Mouse (Mus musculus) kidney, embryonic 16.5 days (tissue): ENCODE data around the gene Gm11077. TPM values are rescaled to one million over a fixed set of nuclear protein-coding genes. Genes with fewer than 3 reads are reported as not detected.

Experiments
- ATAC-seq: fragments of 200-750 bp; cut with Nextera tagmentation; 2 replicates; pipeline ENCODE4 v1.8.0; 2017; ENCODE audit warnings: moderate TSS enrichment; ENCODE audit not compliant: low FRiP score, low TSS enrichment
- H3K27ac ChIP-seq: fragments of 300-500 bp; sonication (generic); 2 replicates; pipeline ENCODE4 v1.5.1; 2014; ENCODE audit warnings: low read length
- H3K27me3 ChIP-seq: fragments of 300-500 bp; sonication (generic); 2 replicates; pipeline ENCODE4 v1.6.1; 2014; ENCODE audit warnings: low read length, control low read depth, mixed read lengths; ENCODE audit not compliant: insufficient read depth
- H3K36me3 ChIP-seq: fragments of 300-500 bp; sonication (generic); 2 replicates; pipeline ENCODE4 v1.6.1; 2014; ENCODE audit warnings: low read length, control low read depth, mixed read lengths; ENCODE audit not compliant: insufficient read depth
- H3K4me1 ChIP-seq: fragments of 300-500 bp; sonication (generic); 2 replicates; pipeline ENCODE4 v1.6.1; 2014; ENCODE audit warnings: low read length, control low read depth, mixed read lengths; ENCODE audit not compliant: insufficient read depth
- H3K4me2 ChIP-seq: fragments of 300-500 bp; sonication (generic); replicated peaks from 2 replicates; pipeline ENCODE4 v1.6.1; 2014; ENCODE audit warnings: low read depth, low read length
- H3K4me3 ChIP-seq: fragments of 300-500 bp; sonication (generic); 2 replicates; pipeline ENCODE4 v1.5.1; 2014; ENCODE audit warnings: mild to moderate bottlenecking, low read length
- H3K9ac ChIP-seq: fragments of 300-500 bp; sonication (generic); replicated peaks from 2 replicates; pipeline ENCODE4 v1.6.1; 2014; ENCODE audit warnings: low read length
- H3K9me3 ChIP-seq: fragments of 300-500 bp; sonication (generic); 2 replicates; pipeline ENCODE4 v1.6.1; 2016; ENCODE audit warnings: low read length, control low read depth
- WGBS: fragments of 180-500 bp; shearing (Covaris S2); extraction: QIAGEN DNeasy Blood & Tissue Kit; methylation state at CpG from one replicate; pipeline ENCODE4 v1.1.7; 2014; 5-methylcytosine and 5-hydroxymethylcytosine counted together
- polyA plus RNA-seq: library from polyadenylated mRNA; unstranded; fragments of >200 nt; fragmentation: Nextera tagmentation; extraction: Ambion mirVana; gene quantifications from 2 replicates; pipeline ENCODE4 v1.2.1, GENCODE M21; 2015

The Gm11077 gene
- polyA plus RNA-seq: not detected in 2 replicates

DNA sequence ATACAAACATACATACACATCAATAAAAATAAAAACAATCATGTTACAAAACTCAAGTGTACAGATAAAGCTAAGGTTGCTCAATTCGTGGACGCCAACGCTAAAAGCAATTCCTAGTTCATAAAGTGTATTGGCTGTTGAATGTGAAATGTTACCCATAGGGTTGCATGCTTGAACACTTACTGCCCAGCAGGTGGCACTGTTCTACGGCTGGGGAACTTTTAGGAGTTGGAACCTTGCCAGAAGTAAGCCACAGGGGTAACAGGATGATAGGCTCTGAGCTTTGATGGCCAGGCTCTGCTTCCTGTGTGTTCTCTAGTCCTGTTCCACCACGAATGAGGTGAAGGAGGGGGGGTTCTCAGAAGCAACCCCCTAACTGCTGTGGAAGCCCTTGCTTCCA, at the start of gene Gm11077:
Gene Gm11077, plus strand, starts transcription at position 13 of the 400 bp plus-strand sequence.
- Histone ChIP-seq H3K9me3 (peaks cover 7% of the 10 kb centered on the region; the same call in 1 of the 2 replicates), H3K4me1 (peaks cover 12% of the 10 kb centered on the region; the same call in 1 of the 2 replicates), H3K27ac (peak within 1 kb of the TSS; percentile 43; the same call in 1 of the 2 replicates), H3K4me2 (no peak within 1 kb of the TSS), H3K36me3 (no peaks in the 10 kb centered on the region), H3K9ac (no peak within 1 kb of the TSS), H3K27me3 (no peaks in the 10 kb centered on the region), H3K4me3 (no peak within 1 kb of the TSS)
- 87% methylated on average over 5 of the region's 5 CpGs for WGBS
- ATAC-seq: no peak

DNA sequence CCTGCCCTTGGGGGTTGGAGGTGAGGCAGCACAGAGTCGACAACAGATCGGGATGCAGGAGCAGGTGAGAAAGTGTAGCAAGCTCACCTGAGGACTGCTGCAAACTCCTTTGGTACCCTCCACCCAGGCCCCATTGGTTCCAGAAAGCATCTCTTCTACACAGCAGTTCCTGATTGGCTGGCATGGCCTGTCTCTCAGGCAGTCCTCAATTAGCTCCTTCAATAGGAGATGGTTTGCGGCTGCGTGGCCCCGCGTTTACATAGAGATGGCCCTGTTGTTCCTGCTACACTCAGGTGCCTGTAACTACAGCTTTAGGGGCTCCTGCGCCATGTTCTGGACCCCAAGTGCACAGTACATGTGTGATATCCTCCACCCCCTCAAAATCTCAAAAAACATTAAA, 48.4 kb upstream of the Gm11077 start:
- Histone ChIP-seq H3K27ac (no peak overlapping the region), H3K4me2 (no peak overlapping the region), H3K4me1 (peaks cover 29% of the 10 kb centered on the region), H3K9me3 (no peaks in the 10 kb centered on the region), H3K9ac (no peak overlapping the region), H3K4me3 (no peak overlapping the region), H3K27me3 (no peaks in the 10 kb centered on the region), H3K36me3 (no peaks in the 10 kb centered on the region)
- 53% methylated on average over 7 of the region's 7 CpGs for WGBS
- ATAC-seq: no peak

DNA sequence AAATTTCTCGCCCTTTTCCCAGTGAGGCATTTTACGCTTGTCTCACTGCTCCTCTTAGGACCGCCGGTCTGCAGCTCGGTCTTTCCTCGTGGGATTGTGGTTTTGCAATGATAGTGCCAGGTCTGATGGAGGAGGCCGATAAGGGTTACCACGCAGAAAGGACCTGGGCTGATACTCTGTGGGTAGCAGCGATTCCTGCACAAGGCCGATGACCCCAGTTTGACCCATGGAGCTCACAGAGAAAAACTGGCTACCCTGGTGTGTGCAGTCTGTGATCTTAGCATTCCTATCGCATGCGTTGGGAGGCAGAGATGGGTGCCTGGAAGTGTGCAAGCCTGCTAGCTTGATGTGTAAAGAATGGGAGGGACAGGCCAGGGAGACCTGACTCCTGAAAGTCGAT, 46.3 kb upstream of the Gm11077 start:
- WGBS: 51% methylated on average over 13 of the region's 13 CpGs
- Histone ChIP-seq H3K36me3 (no peaks in the 10 kb centered on the region), H3K27ac (0 out of 2 replicates have a peak overlapping the region, but pooled peaks have one; percentile 4), H3K4me1 (peaks cover 18% of the 10 kb centered on the region), H3K9ac (no peak overlapping the region), H3K4me3 (no peak overlapping the region), H3K4me2 (no peak overlapping the region), H3K27me3 (no peaks in the 10 kb centered on the region), H3K9me3 (no peaks in the 10 kb centered on the region)
- peak; percentile 17; the same call in 1 of the 2 replicates for ATAC-seq

DNA sequence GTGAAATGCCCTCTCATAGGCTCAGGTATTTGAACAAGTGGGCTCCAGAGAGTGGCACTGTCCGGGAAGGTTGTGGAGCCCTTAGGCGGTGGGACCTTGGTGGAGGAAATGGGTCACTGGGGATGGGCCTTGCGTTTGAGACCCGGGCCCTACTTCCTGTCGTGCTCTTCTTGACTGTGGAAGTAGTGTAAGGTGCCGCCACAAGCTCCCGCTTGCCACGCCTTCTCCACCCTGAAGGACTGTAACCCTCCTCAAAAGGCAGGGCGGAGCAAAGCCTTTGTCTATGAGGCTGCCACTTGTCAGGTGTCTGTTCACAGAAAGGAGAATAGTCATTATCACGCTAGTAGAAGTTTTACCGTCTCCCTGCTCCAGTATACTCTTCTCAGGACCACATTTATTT, 44.7 kb upstream of the Gm11077 start:
- no peak overlapping the region for H3K9ac ChIP-seq
- no peak for ATAC-seq
- no peak overlapping the region for H3K4me3 ChIP-seq
- no peak overlapping the region for H3K27ac ChIP-seq
- H3K27me3 ChIP-seq: no peaks in the 10 kb centered on the region
- H3K4me2 ChIP-seq: no peak overlapping the region
- H3K36me3 ChIP-seq: no peaks in the 10 kb centered on the region
- WGBS: 88% methylated on average over 11 of the region's 11 CpGs
- peaks cover 3% of the 10 kb centered on the region; the same call in 1 of the 2 replicates for H3K4me1 ChIP-seq
- H3K9me3 ChIP-seq: no peaks in the 10 kb centered on the region

DNA sequence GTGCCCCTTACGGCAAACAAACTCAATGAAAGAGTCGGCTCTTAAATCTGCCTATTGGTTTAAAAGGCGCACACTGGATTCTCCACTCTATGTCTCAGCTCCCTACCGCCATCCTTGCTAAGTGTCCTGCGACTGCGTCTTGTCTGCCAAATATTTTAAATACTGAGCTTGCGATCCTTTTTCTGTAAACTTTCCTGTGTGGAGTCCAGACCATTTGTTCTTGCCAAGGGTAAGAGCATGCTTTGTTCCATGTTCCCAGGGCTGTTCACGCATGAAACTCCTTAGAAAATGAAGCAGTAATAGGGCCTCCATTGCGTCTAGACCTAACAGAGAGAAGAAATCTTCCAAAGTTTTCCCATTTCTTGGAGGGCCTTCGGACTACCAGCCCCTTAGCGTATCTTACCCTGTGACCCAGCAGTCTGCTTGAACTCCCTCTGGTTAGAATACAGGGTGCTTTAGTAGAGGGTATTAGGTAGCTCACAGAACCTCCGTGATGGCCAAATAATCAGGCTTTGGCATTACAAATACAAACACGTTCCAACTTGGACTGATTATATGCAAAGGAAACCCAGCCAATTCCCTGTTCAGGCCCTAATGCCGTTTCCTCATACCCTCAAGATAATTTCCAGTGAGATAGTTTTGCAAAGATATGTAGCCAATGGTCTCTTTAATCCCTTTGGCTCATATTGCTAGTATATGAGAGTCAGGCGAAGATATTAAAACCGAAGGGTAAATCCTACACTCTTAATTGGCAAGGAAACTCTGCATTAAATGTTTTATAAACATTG, 39.3 kb upstream of the Gm11077 start:
- no peak overlapping the region; the same call in 1 of the 2 replicates for H3K27ac ChIP-seq

DNA sequence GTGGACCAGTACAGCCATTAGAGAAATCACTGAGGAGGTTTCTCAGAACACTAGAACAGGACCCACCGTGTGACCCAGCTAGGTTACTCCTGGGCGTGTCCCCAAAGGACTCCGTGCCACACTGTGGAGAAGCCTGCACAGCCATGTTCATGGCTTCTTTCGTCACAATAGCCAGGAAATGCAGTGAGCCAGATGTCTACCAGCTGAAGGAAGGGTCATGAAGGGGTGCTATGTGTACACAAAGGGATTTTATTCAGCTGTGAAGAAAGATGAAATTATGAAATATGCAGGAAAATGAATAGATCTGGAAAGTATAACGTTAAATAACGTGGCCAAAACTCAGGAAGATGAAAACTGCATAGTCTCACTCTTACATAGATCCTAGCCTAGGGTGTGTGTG, 36.9 kb upstream of the Gm11077 start:
- WGBS: 79% methylated on average over 6 of the region's 6 CpGs
- H3K27ac ChIP-seq: no peak overlapping the region
- H3K4me3 ChIP-seq: no peak overlapping the region
- no peaks in the 10 kb centered on the region for H3K4me1 ChIP-seq
- ATAC-seq: no peak
- H3K36me3 ChIP-seq: no peaks in the 10 kb centered on the region
- no peak overlapping the region for H3K9ac ChIP-seq
- no peaks in the 10 kb centered on the region for H3K27me3 ChIP-seq
- no peaks in the 10 kb centered on the region for H3K9me3 ChIP-seq
- H3K4me2 ChIP-seq: no peak overlapping the region

More for the DNA sequence above, 39.3 kb upstream of the Gm11077 start:
- H3K9ac ChIP-seq: no peak overlapping the region
- H3K27me3 ChIP-seq: no peaks in the 10 kb centered on the region
- no peak overlapping the region for H3K4me2 ChIP-seq
- no peaks in the 10 kb centered on the region for H3K36me3 ChIP-seq
- 81% methylated on average over 16 of the region's 16 CpGs for WGBS
- H3K4me1 ChIP-seq: no peaks in the 10 kb centered on the region
- no peak for ATAC-seq
- no peak overlapping the region for H3K4me3 ChIP-seq
- H3K9me3 ChIP-seq: no peaks in the 10 kb centered on the region

DNA sequence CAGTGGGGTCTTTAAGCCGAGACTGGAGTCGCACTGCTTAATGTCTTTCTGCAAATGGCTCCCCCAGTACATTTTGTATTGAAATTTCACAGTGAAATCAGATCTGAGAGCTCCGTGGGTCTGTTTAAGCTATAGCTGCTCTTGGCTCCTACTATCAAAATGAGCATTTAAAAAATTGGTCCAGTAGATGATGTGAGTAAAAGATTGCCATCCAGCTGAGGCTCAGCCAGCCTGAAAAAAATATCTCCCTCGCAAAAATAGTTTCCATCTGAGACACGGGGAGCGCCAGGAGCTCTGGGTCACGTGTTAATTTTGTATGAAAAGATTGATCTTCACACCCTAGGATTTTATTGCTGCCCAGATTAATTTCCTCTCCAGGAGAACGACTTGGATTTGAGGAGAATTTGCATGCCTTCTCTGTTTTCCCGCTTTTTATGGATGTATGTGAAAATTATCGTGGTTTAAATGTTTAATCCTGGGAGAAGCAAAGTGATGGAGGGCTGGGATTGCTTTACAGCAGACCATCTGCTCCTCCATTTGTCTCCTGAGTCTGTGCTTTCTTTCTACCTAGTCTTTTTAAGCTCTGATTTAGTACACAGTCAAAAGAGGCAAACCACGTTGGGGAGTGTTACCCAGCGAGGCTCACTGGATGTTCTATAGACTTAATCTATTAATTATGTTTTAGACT, 32.7 kb upstream of the Gm11077 start:
- ATAC-seq: no peak
- Histone ChIP-seq H3K9me3 (no peaks in the 10 kb centered on the region), H3K9ac (no peak overlapping the region), H3K4me2 (no peak overlapping the region), H3K4me3 (no peak overlapping the region), H3K27ac (no peak overlapping the region), H3K36me3 (no peaks in the 10 kb centered on the region), H3K27me3 (no peaks in the 10 kb centered on the region), H3K4me1 (no peaks in the 10 kb centered on the region)
- WGBS: 44% methylated on average over 12 of the region's 12 CpGs

DNA sequence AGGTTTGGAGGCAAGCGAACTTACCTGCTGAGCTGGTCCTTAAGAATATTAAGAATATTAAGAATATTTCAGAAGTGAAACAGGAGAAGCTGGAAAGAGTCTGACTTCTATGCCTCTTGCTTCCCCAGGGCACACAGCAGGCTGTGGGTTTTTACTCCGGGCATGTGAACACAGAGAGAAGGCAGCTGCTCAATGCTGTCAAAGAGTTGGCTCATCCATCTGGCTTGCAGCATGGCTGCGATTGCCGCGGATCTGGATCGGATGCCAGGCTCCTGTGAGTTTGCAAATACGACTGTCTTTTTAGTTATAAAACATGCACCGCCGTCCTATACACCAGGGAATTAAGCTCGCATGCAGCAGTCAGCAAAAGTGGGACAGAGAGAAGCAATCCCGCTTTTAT, 31.1 kb upstream of the Gm11077 start:
- no peaks in the 10 kb centered on the region for H3K27me3 ChIP-seq
- no peak overlapping the region for H3K4me3 ChIP-seq
- no peak overlapping the region for H3K4me2 ChIP-seq
- H3K4me1 ChIP-seq: no peaks in the 10 kb centered on the region
- H3K9me3 ChIP-seq: no peaks in the 10 kb centered on the region
- WGBS: 89% methylated on average over 11 of the region's 11 CpGs
- no peak overlapping the region for H3K9ac ChIP-seq
- ATAC-seq: no peak
- no peak overlapping the region for H3K27ac ChIP-seq
- no peaks in the 10 kb centered on the region for H3K36me3 ChIP-seq

DNA sequence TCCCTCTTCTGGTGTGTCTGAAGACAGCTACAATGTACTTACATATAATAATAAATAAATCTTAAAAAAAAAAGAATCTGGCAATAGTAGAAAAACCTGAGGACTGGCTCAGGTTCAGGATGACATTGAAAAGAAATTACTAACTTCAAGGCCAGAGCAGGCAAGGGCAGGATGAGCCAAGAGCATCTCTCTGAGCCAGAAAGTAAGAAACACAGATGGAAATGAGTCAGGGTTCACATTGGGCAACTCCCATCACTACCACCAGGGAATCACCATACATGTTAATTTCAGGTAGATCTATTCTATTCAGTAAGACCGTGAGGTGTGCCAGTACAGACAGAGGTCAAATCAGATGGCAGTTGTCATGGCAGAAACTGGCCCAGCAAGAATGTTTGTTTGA, 30.5 kb upstream of the Gm11077 start:
- Histone ChIP-seq H3K27me3 (no peaks in the 10 kb centered on the region), H3K4me2 (no peak overlapping the region), H3K9me3 (no peaks in the 10 kb centered on the region), H3K4me3 (no peak overlapping the region), H3K36me3 (no peaks in the 10 kb centered on the region), H3K4me1 (no peaks in the 10 kb centered on the region), H3K27ac (no peak overlapping the region), H3K9ac (no peak overlapping the region)
- ATAC-seq: no peak
- WGBS: 92% methylated on average over 1 of the region's 1 CpGs

DNA sequence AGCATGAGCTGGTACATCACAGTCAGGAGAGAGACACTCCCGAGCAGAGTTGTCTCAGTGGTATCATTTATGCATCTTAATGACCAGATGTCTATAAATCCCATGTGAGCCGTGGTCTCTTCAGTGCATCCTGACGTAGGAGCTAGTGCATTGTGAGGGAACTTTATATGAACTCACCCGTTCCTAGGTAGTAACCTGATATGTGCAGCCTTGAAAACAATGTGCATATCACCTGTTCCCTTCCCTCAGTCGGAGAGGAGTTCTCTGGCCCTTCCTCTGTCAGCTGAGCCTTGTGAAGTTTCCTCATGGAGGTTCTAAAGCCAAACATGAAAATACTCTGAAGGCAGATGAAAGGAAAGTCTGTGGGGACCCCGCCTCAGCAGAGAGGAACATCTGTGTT, 27.8 kb upstream of the Gm11077 start:
- WGBS: 56% methylated on average over 6 of the region's 6 CpGs
- Histone ChIP-seq H3K36me3 (0 out of 2 replicates have a peak, but pooled peaks cover 3% of the 10 kb centered on the region), H3K9ac (no peak overlapping the region), H3K4me3 (no peak overlapping the region), H3K4me1 (no peaks in the 10 kb centered on the region), H3K27me3 (no peaks in the 10 kb centered on the region), H3K9me3 (peaks cover 4% of the 10 kb centered on the region), H3K27ac (no peak overlapping the region), H3K4me2 (no peak overlapping the region)
- no peak for ATAC-seq
